Comparison of ENCODE assay signal across 9 mouse cellular contexts in genomic region chrX:103556681-103557490, GRCm38 (mm10).
DNase-seq lines count a peak whose midpoint lies in the region; ATAC-seq and TF ChIP-seq lines count a peak whose summit lies in the region.
"Had no signal": no experiment of that assay in that cellular context is flagged by ENCODE, and none has a peak within 500 bp of the region (broad histone marks: within the 10 kb centered on the region; RNA-seq: fewer than 3 reads in every experiment).

No protein-coding gene starts in this region.

- H3K9me3 ChIP-seq in embryonic facial prominence, embryonic 14.5 days (ENCODE audit: control insufficient read depth, low read length) = no peaks in the 10 kb centered on the region
- H3K9me3 ChIP-seq in intestine, embryonic 15.5 days = no peaks in the 10 kb centered on the region
- H3K9me3 ChIP-seq in midbrain, postnatal 0 days (ENCODE audit: low read length) = no peaks in the 10 kb centered on the region
- H3K9me3 ChIP-seq: G1E had no signal

- no peak for TF ChIP-seq CTCF in midbrain, postnatal 0 days (IDR thresholded peaks at IDR 0.05)

- H3K4me1 ChIP-seq in embryonic facial prominence, embryonic 14.5 days (ENCODE audit: control insufficient read depth, insufficient read depth, low read length) = no peaks in the 10 kb centered on the region
- 0 out of 2 replicates have a peak, but pooled peaks cover 8% of the 10 kb centered on the region for H3K4me1 ChIP-seq in intestine, embryonic 15.5 days (replicated peaks)
- peaks cover 3% of the 10 kb centered on the region; the same call in 1 of the 2 replicates for H3K4me1 ChIP-seq in midbrain, postnatal 0 days (ENCODE audit: insufficient read depth, low read length)

- H3K27ac ChIP-seq in embryonic facial prominence, embryonic 14.5 days (replicated peaks; ENCODE audit: low read depth, low read length) = peak overlapping the region; percentile 44; the same call in 1 of the 2 replicates
- H3K27ac ChIP-seq in intestine, embryonic 15.5 days = peak overlapping the region; percentile 73
- 0 out of 2 replicates have a peak overlapping the region, but pooled peaks have one; percentile 38 for H3K27ac ChIP-seq in midbrain, postnatal 0 days (ENCODE audit: low read depth, low read length)

- H3K27me3 ChIP-seq in embryonic facial prominence, embryonic 14.5 days (replicated peaks; ENCODE audit: control insufficient read depth, insufficient read depth, low read length) = no peaks in the 10 kb centered on the region
- no peaks in the 10 kb centered on the region for H3K27me3 ChIP-seq in intestine, embryonic 15.5 days (replicated peaks)
- no peaks in the 10 kb centered on the region for H3K27me3 ChIP-seq in midbrain, postnatal 0 days (ENCODE audit: insufficient read depth, low read length)

- 46% methylated on average over 7 of the region's 7 CpGs for WGBS in embryonic facial prominence, embryonic 14.5 days
- 38% methylated on average over 7 of the region's 7 CpGs for WGBS in intestine, embryonic 15.5 days
- 32% methylated on average over 7 of the region's 7 CpGs for WGBS in midbrain, postnatal 0 days

- no peak overlapping the region for H3K4me3 ChIP-seq in embryonic facial prominence, embryonic 14.5 days (ENCODE audit: low read depth, low read length)
- H3K4me3 ChIP-seq in intestine, embryonic 15.5 days (replicated peaks) = no peak overlapping the region
- no peak overlapping the region for H3K4me3 ChIP-seq in midbrain, postnatal 0 days (ENCODE audit: low read depth, low read length)

- H3K36me3 ChIP-seq in embryonic facial prominence, embryonic 14.5 days (ENCODE audit: control insufficient read depth, insufficient read depth, low read length) = no peaks in the 10 kb centered on the region
- H3K36me3 ChIP-seq in intestine, embryonic 15.5 days = no peaks in the 10 kb centered on the region
- no peaks in the 10 kb centered on the region for H3K36me3 ChIP-seq in midbrain, postnatal 0 days (ENCODE audit: insufficient read depth, low read length)
- H3K36me3 ChIP-seq: G1E had no signal

- no peak overlapping the region for H3K9ac ChIP-seq in embryonic facial prominence, embryonic 14.5 days (ENCODE audit: low read depth, low read length)
- H3K9ac ChIP-seq in intestine, embryonic 15.5 days = no peak overlapping the region
- H3K9ac ChIP-seq in midbrain, postnatal 0 days (replicated peaks; ENCODE audit: low read length, poor library complexity, severe bottlenecking) = no peak overlapping the region

- no peak overlapping the region; the same call in 1 of the 2 replicates for H3K4me2 ChIP-seq in embryonic facial prominence, embryonic 14.5 days (ENCODE audit: low read depth, low read length)
- peak overlapping the region; percentile 30 for H3K4me2 ChIP-seq in intestine, embryonic 15.5 days (replicated peaks)
- no peak overlapping the region for H3K4me2 ChIP-seq in midbrain, postnatal 0 days (ENCODE audit: low read depth, low read length, poor library complexity, severe bottlenecking)

- peak; percentile 13 for DNase-seq in kidney, postnatal 14 days
- no peak for DNase-seq in kidney, postnatal 10 days
- peak; percentile 13 for DNase-seq in embryonic facial prominence, embryonic 14.5 days (ENCODE audit: low spot score)
- no peak for DNase-seq in midbrain, postnatal 0 days (ENCODE audit: low spot score)
- DNase-seq in spleen, adult 18-20 months = no peak
- DNase-seq in right cerebral cortex, adult 18-20 months = no peak

- ATAC-seq in embryonic facial prominence, embryonic 14.5 days (ENCODE audit: low read depth) = no peak
- ATAC-seq in intestine, embryonic 15.5 days = peak; percentile 86
- no peak for ATAC-seq in midbrain, postnatal 0 days (ENCODE audit: low FRiP score)
- no peak for ATAC-seq in inflammation-experienced regulatory T-cells, adult 6 months

Comparison
In these comparisons a context has a peak if more than half of its experiments do, and no peak if none do; other contexts are left out.
1. DNase-seq: peak in kidney, postnatal 14 days (single experiment) and embryonic facial prominence, embryonic 14.5 days (single experiment); none in kidney, postnatal 10 days (single experiment), midbrain, postnatal 0 days (single experiment), spleen, adult 18-20 months (0 of 2) and right cerebral cortex, adult 18-20 months (single experiment).
2. Peak in every context shown above with its lines, with median percentiles within 50 percentile points of each other: H3K27ac ChIP-seq.